Mouse (Mus musculus) stomach, postnatal 0 days (tissue): Measurements from ENCODE around the gene Qpctl. TPM values are rescaled to one million over a fixed set of nuclear protein-coding genes. Genes with fewer than 3 reads are reported as not detected.

Experiments
- ATAC-seq: fragments of 200-750 bp; cut with Nextera tagmentation; 2 replicates; pipeline ENCODE4 v1.8.0; 2017; ENCODE audit not compliant: low FRiP score, low TSS enrichment
- DNase-seq: peaks from one replicate; pipeline ENCODE4 v3.0.0-alpha.2; 2016; ENCODE audit warnings: low spot score
- H3K27ac ChIP-seq: fragments of 300-500 bp; sonication (generic); replicated peaks from 2 replicates; pipeline ENCODE4 v1.5.1; 2014; ENCODE audit warnings: mild to moderate bottlenecking, control low read depth
- H3K27me3 ChIP-seq: fragments of 300-500 bp; sonication (generic); 2 replicates; pipeline ENCODE4 v1.6.1; 2014; ENCODE audit warnings: low read length; ENCODE audit not compliant: control insufficient read depth, insufficient read depth
- H3K36me3 ChIP-seq: fragments of 300-500 bp; sonication (generic); 2 replicates; pipeline ENCODE4 v1.6.1; 2014; ENCODE audit warnings: low read length, mixed read lengths; ENCODE audit not compliant: control insufficient read depth, insufficient read depth
- H3K4me1 ChIP-seq: fragments of 300-500 bp; sonication (generic); replicated peaks from 2 replicates; pipeline ENCODE4 v1.6.1; 2014; ENCODE audit warnings: antibody characterized with exemption; ENCODE audit not compliant: control insufficient read depth, insufficient read depth
- H3K4me2 ChIP-seq: fragments of 300-500 bp; sonication (generic); replicated peaks from 2 replicates; pipeline ENCODE4 v1.6.1; 2014; ENCODE audit warnings: low read depth, mild to moderate bottlenecking, control low read depth, moderate library complexity
- H3K4me3 ChIP-seq: fragments of 300-500 bp; sonication (generic); 2 replicates; pipeline ENCODE4 v1.5.1; 2014; ENCODE audit warnings: low read depth, low read length, control low read depth
- H3K9ac ChIP-seq: fragments of 300-500 bp; sonication (generic); 2 replicates; pipeline ENCODE4 v1.6.1; 2014; ENCODE audit warnings: mild to moderate bottlenecking, low read length, control low read depth, mixed read lengths
- H3K9me3 ChIP-seq: fragments of 300-500 bp; sonication (generic); 2 replicates; pipeline ENCODE4 v1.6.1; 2016; ENCODE audit warnings: low read length; ENCODE audit not compliant: control insufficient read depth
- CTCF ChIP-seq: IDR thresholded peaks from 2 replicates; pipeline ENCODE4 v1.5.1; 2016; ENCODE audit warnings: antibody characterized with exemption, low read depth, mild to moderate bottlenecking, moderate library complexity
- EP300 ChIP-seq: optimal IDR thresholded peaks from 2 replicates; pipeline ENCODE3; 2016; ENCODE audit warnings: antibody characterized with exemption
- WGBS: fragments of 180-500 bp; shearing (Covaris S2); extraction: QIAGEN DNeasy Blood & Tissue Kit; methylation state at CpG from one replicate; pipeline ENCODE4 v1.1.7; 2014; 5-methylcytosine and 5-hydroxymethylcytosine counted together
- polyA plus RNA-seq: library from polyadenylated mRNA; unstranded; fragments of >200 nt; fragmentation: Nextera tagmentation; extraction: Ambion mirVana; gene quantifications from 2 replicates; pipeline ENCODE4 v1.2.1, GENCODE M21; 2015

The Qpctl gene
- polyA plus RNA-seq, 1 experiment from 2014 or later, result 11.8 TPM

DNA sequence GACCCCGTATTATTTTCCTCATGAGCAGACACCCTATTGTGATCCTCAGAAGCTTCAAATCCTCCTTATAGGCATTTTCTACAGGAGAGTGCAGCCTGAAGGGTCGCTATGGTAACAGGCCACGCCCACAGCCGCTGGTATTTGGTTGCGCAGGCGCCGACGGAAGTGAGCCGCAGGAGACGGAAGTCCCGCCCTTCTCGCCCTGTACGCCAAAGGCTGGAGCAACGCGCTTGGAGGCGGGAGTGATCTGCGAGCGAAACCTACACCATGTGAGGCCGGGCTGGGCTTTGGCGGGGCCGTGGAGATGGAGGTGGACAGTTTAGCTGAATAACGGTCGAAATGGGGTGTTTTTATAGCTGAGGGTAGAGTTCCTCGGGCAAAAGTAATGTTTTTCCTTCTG is 535 bp upstream of the Qpctl start, which contains the start of gene Snrpd2:
Snrpd2 (plus strand) TSS at position 97 of the 400 bp plus-strand sequence.
- H3K27ac ChIP-seq, result peak within 1 kb of the TSS; percentile 79
- H3K4me1 ChIP-seq, result peaks cover 2% of the 10 kb centered on the region; the same call in 1 of the 2 replicates
- peak within 1 kb of the TSS; percentile 79 for H3K4me2 ChIP-seq
- H3K9me3 ChIP-seq, result no peaks in the 10 kb centered on the region
- H3K9ac ChIP-seq, result peak within 1 kb of the TSS; percentile 56
- WGBS, result under 1% methylated on average over 24 of the region's 24 CpGs
- no peak for TF ChIP-seq CTCF
- no peak for TF ChIP-seq EP300
- H3K27me3 ChIP-seq, result no peaks in the 10 kb centered on the region
- ATAC-seq (peak; percentile 94), DNase-seq (peak; percentile 98)
- peak within 1 kb of the TSS; percentile 52 for H3K4me3 ChIP-seq
- H3K36me3 ChIP-seq, result no peaks in the 10 kb centered on the region

DNA sequence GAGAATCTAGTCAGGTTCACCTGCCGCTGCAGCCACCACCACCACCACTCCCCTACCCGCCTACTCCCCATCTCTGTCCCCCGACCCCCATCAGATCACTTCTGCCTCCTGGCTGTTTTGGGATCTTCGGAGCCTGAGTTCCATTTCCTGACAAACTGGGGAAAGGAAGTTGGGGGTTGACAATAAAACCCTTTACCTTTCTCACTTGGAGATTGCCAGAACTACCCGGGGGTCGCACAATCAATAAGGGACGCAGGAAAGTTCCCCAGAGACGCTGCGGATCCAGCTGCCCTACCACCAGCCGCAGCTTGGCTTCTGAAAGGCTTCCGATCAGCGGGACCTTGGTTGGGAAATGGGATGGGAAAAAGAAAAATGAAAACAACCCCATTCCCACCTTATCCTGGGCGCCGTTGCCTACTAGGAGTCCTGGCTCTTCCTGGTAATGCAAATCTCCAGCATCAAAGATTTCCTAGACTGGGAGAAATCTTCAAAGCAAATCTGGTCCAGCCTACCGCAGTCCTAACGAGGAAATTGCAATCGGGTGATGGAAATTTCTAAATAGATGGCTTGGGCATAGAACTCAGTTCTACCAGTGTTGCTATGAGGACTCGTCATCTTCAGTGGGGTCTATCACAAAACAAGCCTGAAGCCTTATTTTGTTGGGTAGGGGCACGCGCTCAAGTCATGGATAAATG is 764 bp downstream of the Qpctl start:
- Histone ChIP-seq H3K4me1 (peaks cover 2% of the 10 kb centered on the region; the same call in 1 of the 2 replicates), H3K27me3 (no peaks in the 10 kb centered on the region), H3K9me3 (no peaks in the 10 kb centered on the region), H3K36me3 (no peaks in the 10 kb centered on the region), H3K4me2 (peak overlapping the region; percentile 79), H3K27ac (peak overlapping the region; percentile 79), H3K9ac (peak overlapping the region; percentile 52), H3K4me3 (peak overlapping the region; percentile 49)
- no peak for ATAC-seq
- TF ChIP-seq EP300 (no peak), CTCF (no peak)
- 9% methylated on average over 20 of the region's 20 CpGs for WGBS
- no peak for DNase-seq

GRCm38 (mm10) chr7:19147497-19148045 is 1.5 kb downstream of the Qpctl start:
- H3K9ac ChIP-seq, result no peak overlapping the region
- H3K9me3 ChIP-seq, result no peaks in the 10 kb centered on the region
- H3K36me3 ChIP-seq, result no peaks in the 10 kb centered on the region
- 38% methylated on average over 6 of the region's 6 CpGs for WGBS
- peak overlapping the region; percentile 79; the same call in 1 of the 2 replicates for H3K4me2 ChIP-seq
- H3K27ac ChIP-seq, result no peak overlapping the region
- H3K27me3 ChIP-seq, result no peaks in the 10 kb centered on the region
- TF ChIP-seq EP300, result no peak
- no peak for TF ChIP-seq CTCF
- H3K4me3 ChIP-seq, result no peak overlapping the region
- ATAC-seq (no peak), DNase-seq (no peak)
- H3K4me1 ChIP-seq, result peaks cover 2% of the 10 kb centered on the region; the same call in 1 of the 2 replicates

- ATAC-seq (no peak), DNase-seq (no peak)
- TF ChIP-seq EP300, result no peak
- no peak for TF ChIP-seq CTCF
These were observed 2.3 kb downstream of the Qpctl start for GRCm38 (mm10) chr7:19146793-19147192.

GRCm38 (mm10) chr7:19137380-19137779 is 11.7 kb downstream of the Qpctl start:
- no peak overlapping the region for H3K27ac ChIP-seq
- no peak for ATAC-seq
- 33% methylated on average over 5 of the region's 5 CpGs for WGBS
- no peak overlapping the region for H3K9ac ChIP-seq
- H3K4me3 ChIP-seq, result no peak overlapping the region
- H3K27me3 ChIP-seq, result no peaks in the 10 kb centered on the region
- peaks cover 22% of the 10 kb centered on the region for H3K36me3 ChIP-seq
- no peaks in the 10 kb centered on the region for H3K4me1 ChIP-seq
- H3K4me2 ChIP-seq, result no peak overlapping the region
- no peaks in the 10 kb centered on the region for H3K9me3 ChIP-seq
- TF ChIP-seq EP300 (no peak), CTCF (peak; percentile 69)
- peak; percentile 72 for DNase-seq

More at GRCm38 (mm10) chr7:19146793-19147192, 2.3 kb downstream of the Qpctl start:
- no peak overlapping the region for H3K9ac ChIP-seq
- no peak overlapping the region for H3K27ac ChIP-seq
- no peaks in the 10 kb centered on the region for H3K27me3 ChIP-seq
- H3K4me2 ChIP-seq, result no peak overlapping the region
- H3K9me3 ChIP-seq, result no peaks in the 10 kb centered on the region
- no peaks in the 10 kb centered on the region for H3K36me3 ChIP-seq
- peaks cover 2% of the 10 kb centered on the region; the same call in 1 of the 2 replicates for H3K4me1 ChIP-seq
- no peak overlapping the region for H3K4me3 ChIP-seq
- 93% methylated on average over 10 of the region's 10 CpGs for WGBS
